Mouse (Mus musculus): ENCODE data around the gene Itgad.
"Not testable (repeated sequence)": the region's sequence is repeated elsewhere in the genome, so short reads cannot be mapped to it uniquely, and the experiment has no call there.

Itgad gene

GRCm38 (mm10) chr7:128154076-128154475, at the start of gene Itgad:
Gene Itgad (plus strand): TSS chr7:128154376.
- DNase-seq, result no peak

GRCm38 (mm10) chr7:128105246-128105645, 48.9 kb upstream of the Itgad start:
- no peak for DNase-seq

- no peak for DNase-seq
Observed at GRCm38 (mm10) chr7:128107462-128107861, 46.7 kb upstream of the Itgad start.

- no peak for DNase-seq
Observed at GRCm38 (mm10) chr7:128110314-128110713, 43.9 kb upstream of the Itgad start.

GRCm38 (mm10) chr7:128112131-128112530, 42.0 kb upstream of the Itgad start:
- no peak for DNase-seq

GRCm38 (mm10) chr7:128114371-128115105, 39.6 kb upstream of the Itgad start:
- no peak for DNase-seq

GRCm38 (mm10) chr7:128115211-128115958, 38.8 kb upstream of the Itgad start:
- no peak for DNase-seq

- DNase-seq, result no peak
Observed at GRCm38 (mm10) chr7:128116396-128116795, 37.8 kb upstream of the Itgad start.

- no peak for DNase-seq
Observed at GRCm38 (mm10) chr7:128119726-128120490, 34.3 kb upstream of the Itgad start.

- no peak for DNase-seq
Observed at GRCm38 (mm10) chr7:128128741-128129720, 25.1 kb upstream of the Itgad start, which contains the start of gene Itgax. Gene Itgax (plus strand): TSS chr7:128129547.

- peak; percentile 14 for DNase-seq
Observed at GRCm38 (mm10) chr7:128132148-128132547, 22.0 kb upstream of the Itgad start.

GRCm38 (mm10) chr7:128133596-128133995, 20.6 kb upstream of the Itgad start:
- DNase-seq, result peak; percentile 13

- DNase-seq, result no peak
Observed at GRCm38 (mm10) chr7:128136927-128137326, 17.2 kb upstream of the Itgad start.

- no peak for DNase-seq
Observed at GRCm38 (mm10) chr7:128139611-128140010, 14.6 kb upstream of the Itgad start.

GRCm38 (mm10) chr7:128150970-128151369, 3.2 kb upstream of the Itgad start:
- no peak for DNase-seq

- no peak for DNase-seq
Observed at GRCm38 (mm10) chr7:128154924-128155323, 748 bp downstream of the Itgad start.

- DNase-seq, result not testable (repeated sequence)
Observed at GRCm38 (mm10) chr7:128158688-128159354, 4.6 kb downstream of the Itgad start.

GRCm38 (mm10) chr7:128164001-128164400, 9.8 kb downstream of the Itgad start:
- DNase-seq, result no peak

- DNase-seq, result no peak
Observed at GRCm38 (mm10) chr7:128166391-128166790, 12.2 kb downstream of the Itgad start.

GRCm38 (mm10) chr7:128169996-128170395, 15.8 kb downstream of the Itgad start:
- DNase-seq, result no peak

GRCm38 (mm10) chr7:128178385-128178784, 24.2 kb downstream of the Itgad start:
- DNase-seq, result no peak

GRCm38 (mm10) chr7:128180126-128180525, 25.9 kb downstream of the Itgad start:
- DNase-seq, result peak; percentile 53

Measured in thymus, postnatal 14 days (tissue).